Mouse (Mus musculus) CH12.LX (cell line): ENCODE measurements around the gene Clptm1. TPM values are rescaled to one million over a fixed set of nuclear protein-coding genes. Genes with fewer than 3 reads are reported as not detected.

ENCODE experiments used
- DNase-seq: peaks from one replicate; pipeline ENCODE4 v3.0.0-alpha.2; 2013; ENCODE audit errors: extremely low read depth
- H3K27ac ChIP-seq: 2 replicates; pipeline ENCODE4 v1.5.1; 2012; ENCODE audit warnings: low read depth, mild to moderate bottlenecking, control low read depth, moderate library complexity; ENCODE audit not compliant: insufficient read depth
- H3K27me3 ChIP-seq: replicated peaks from 2 replicates; pipeline ENCODE3; 2012; ENCODE audit warnings: inconsistent platforms
- H3K36me3 ChIP-seq, 2 experiments: replicated peaks in 1 of 2; 2 replicates each; pipeline versions ENCODE3 to v1.6.1; 2012; ENCODE audit warnings: inconsistent platforms in 1 of 2, low read length in 1 of 2, mild to moderate bottlenecking in 1 of 2, mixed read lengths in 1 of 2, moderate library complexity in 1 of 2; ENCODE audit not compliant: control insufficient read depth in 1 of 2, insufficient read depth in 1 of 2
- H3K4me1 ChIP-seq, 2 experiments: 2 replicates each; pipeline ENCODE4 v1.6.1; 2012; ENCODE audit warnings: inconsistent platforms in 1 of 2, moderate library complexity in 1 of 2; ENCODE audit not compliant: insufficient read depth in 2 of 2, control insufficient read depth in 1 of 2
- H3K4me2 ChIP-seq: 2 replicates; pipeline ENCODE4 v1.6.1; 2012; ENCODE audit warnings: low read depth, mild to moderate bottlenecking, control low read depth; ENCODE audit not compliant: poor library complexity, insufficient read depth, severe bottlenecking
- H3K4me3 ChIP-seq, 3 experiments: fragments of 150-350 bp in 1 of 3; sonication (generic) in 1 of 3; replicated peaks in 1 of 3; 2 replicates each; pipeline versions ENCODE3 to v1.5.1; 2011 to 2012; ENCODE audit warnings: low read depth in 2 of 3, low read length in 2 of 3, mild to moderate bottlenecking in 2 of 3, moderate library complexity in 2 of 3, control low read depth in 1 of 3, improper control_type of control experiment in 1 of 3, inconsistent platforms in 1 of 3, mixed read lengths in 1 of 3; ENCODE audit not compliant: poor library complexity in 1 of 3
- H3K79me2 ChIP-seq: replicated peaks from 2 replicates; pipeline ENCODE4 v1.6.1; 2012; ENCODE audit warnings: mild to moderate bottlenecking, moderate library complexity; ENCODE audit not compliant: control insufficient read depth, poor library complexity, insufficient read depth, severe bottlenecking; ENCODE audit errors: extremely low read depth
- H3K9ac ChIP-seq: 2 replicates; pipeline ENCODE4 v1.6.1; 2012; ENCODE audit warnings: low read depth, mild to moderate bottlenecking, control low read depth, moderate library complexity; ENCODE audit not compliant: insufficient read depth
- H3K9me3 ChIP-seq: replicated peaks from 2 replicates; pipeline ENCODE3; 2012; ENCODE audit warnings: low read length, inconsistent platforms, mixed read lengths
- CHD2 ChIP-seq: IDR thresholded peaks from 2 replicates; pipeline ENCODE4 v1.6.1; 2011; ENCODE audit warnings: low read length, improper control_type of control experiment
- ELF1 ChIP-seq: IDR thresholded peaks from 2 replicates; pipeline ENCODE4 v1.6.1; 2014; ENCODE audit warnings: low read depth, mild to moderate bottlenecking, inconsistent platforms, low read length, improper control_type of control experiment
- ETS1 ChIP-seq: conservative IDR thresholded peaks from 2 replicates; pipeline ENCODE4 v1.6.1; 2012; ENCODE audit warnings: low read depth, mild to moderate bottlenecking, inconsistent platforms, low read length, improper control_type of control experiment, moderate library complexity
- GABPA ChIP-seq: IDR thresholded peaks from 2 replicates; pipeline ENCODE4 v1.6.1; 2012; ENCODE audit warnings: low read depth, low read length, improper control_type of control experiment, inconsistent platforms; ENCODE audit not compliant: insufficient replicate concordance
- JUND ChIP-seq: conservative IDR thresholded peaks from 2 replicates; pipeline ENCODE4 v1.6.1; 2011; ENCODE audit warnings: low read depth, low read length, improper control_type of control experiment
- KAT2A ChIP-seq: IDR thresholded peaks from 2 replicates; pipeline ENCODE4 v1.6.1; 2012; ENCODE audit warnings: low read length, improper control_type of control experiment, inconsistent platforms; ENCODE audit not compliant: insufficient replicate concordance
- MAFK ChIP-seq: IDR thresholded peaks from 2 replicates; pipeline ENCODE4 v1.6.1; 2011; ENCODE audit warnings: low read length, improper control_type of control experiment; ENCODE audit not compliant: insufficient replicate concordance
- NRF1 ChIP-seq: IDR thresholded peaks from 2 replicates; pipeline ENCODE4 v1.6.1; 2014; ENCODE audit warnings: low read depth, mild to moderate bottlenecking, inconsistent platforms, low read length, improper control_type of control experiment, moderate library complexity
- PAX5 ChIP-seq: IDR thresholded peaks from 2 replicates; pipeline ENCODE4 v1.6.1; 2012; ENCODE audit warnings: low read length, inconsistent platforms, mixed read lengths
- RAD21 ChIP-seq: IDR thresholded peaks from 2 replicates; pipeline ENCODE4 v1.6.1; 2011; ENCODE audit warnings: low read depth, mild to moderate bottlenecking, low read length, improper control_type of control experiment, moderate library complexity
- SIN3A ChIP-seq: IDR thresholded peaks from 2 replicates; pipeline ENCODE4 v1.6.1; 2012; ENCODE audit warnings: low read length, improper control_type of control experiment, inconsistent platforms
- TCF12 ChIP-seq: IDR thresholded peaks from 2 replicates; pipeline ENCODE4 v1.6.1; 2014; ENCODE audit warnings: low read depth, mild to moderate bottlenecking, inconsistent platforms, low read length, improper control_type of control experiment
- UBTF ChIP-seq: IDR thresholded peaks from 2 replicates; pipeline ENCODE4 v1.6.1; 2012; ENCODE audit warnings: low read depth, mild to moderate bottlenecking, inconsistent platforms, low read length, improper control_type of control experiment, moderate library complexity
- USF2 ChIP-seq: conservative IDR thresholded peaks from 2 replicates; pipeline ENCODE4 v1.6.1; 2011; ENCODE audit warnings: low read depth, low read length, improper control_type of control experiment
- ZKSCAN1 ChIP-seq: IDR thresholded peaks from 2 replicates; pipeline ENCODE4 v1.6.1; 2012; ENCODE audit warnings: low read depth, inconsistent platforms, low read length, improper control_type of control experiment, borderline replicate concordance
- ZMIZ1 ChIP-seq: IDR thresholded peaks from 2 replicates; pipeline ENCODE4 v1.6.1; 2012; ENCODE audit warnings: low read depth, mild to moderate bottlenecking, inconsistent platforms, low read length, improper control_type of control experiment
- ZNF384 ChIP-seq: IDR thresholded peaks from 2 replicates; pipeline ENCODE4 v1.6.1; 2012; ENCODE audit warnings: low read depth, low read length, improper control_type of control experiment, inconsistent platforms
- dilution Hi-C: fragments of 300-500 bp; cut with MboI; formaldehyde crosslinking; loops from 2 replicates; pipeline ENCODE4 v1.14.3; 2020; ENCODE audit warnings: low sequenced_read_pairs; ENCODE audit not compliant: extremely low pct_unique_long_range_greater_than_20kb, extremely low pct_ligation_motif_present
- in situ Hi-C: fragments of 300-500 bp; cut with MboI; formaldehyde crosslinking; loops from 3 replicates; pipeline ENCODE4 v1.14.3; 2019; ENCODE audit warnings: low sequenced_read_pairs, low pct_ligation_motif_present, low pct_unique_long_range_greater_than_20kb, mixed read lengths
- polyA plus RNA-seq: library from polyadenylated mRNA; unstranded; fragments of >175 nt; gene quantifications from 2 replicates; pipeline ENCODE4 v1.2.1, GENCODE M21; 2012; ENCODE audit warnings: low read depth; ENCODE audit not compliant: insufficient read length
- total RNA-seq, 2 experiments: library from RNA; depleted of rRNA; stranded (reverse); fragments of 300-350 nt in 1 of 2; fragments of >200 nt in 1 of 2; gene quantifications; 2 replicates each; pipeline ENCODE4 v1.2.3; 2012 to 2014

Clptm1 gene
- total and polyA plus RNA-seq, 3 experiments, result 33.8 to 70.9 (median 43.6) TPM

DNA sequence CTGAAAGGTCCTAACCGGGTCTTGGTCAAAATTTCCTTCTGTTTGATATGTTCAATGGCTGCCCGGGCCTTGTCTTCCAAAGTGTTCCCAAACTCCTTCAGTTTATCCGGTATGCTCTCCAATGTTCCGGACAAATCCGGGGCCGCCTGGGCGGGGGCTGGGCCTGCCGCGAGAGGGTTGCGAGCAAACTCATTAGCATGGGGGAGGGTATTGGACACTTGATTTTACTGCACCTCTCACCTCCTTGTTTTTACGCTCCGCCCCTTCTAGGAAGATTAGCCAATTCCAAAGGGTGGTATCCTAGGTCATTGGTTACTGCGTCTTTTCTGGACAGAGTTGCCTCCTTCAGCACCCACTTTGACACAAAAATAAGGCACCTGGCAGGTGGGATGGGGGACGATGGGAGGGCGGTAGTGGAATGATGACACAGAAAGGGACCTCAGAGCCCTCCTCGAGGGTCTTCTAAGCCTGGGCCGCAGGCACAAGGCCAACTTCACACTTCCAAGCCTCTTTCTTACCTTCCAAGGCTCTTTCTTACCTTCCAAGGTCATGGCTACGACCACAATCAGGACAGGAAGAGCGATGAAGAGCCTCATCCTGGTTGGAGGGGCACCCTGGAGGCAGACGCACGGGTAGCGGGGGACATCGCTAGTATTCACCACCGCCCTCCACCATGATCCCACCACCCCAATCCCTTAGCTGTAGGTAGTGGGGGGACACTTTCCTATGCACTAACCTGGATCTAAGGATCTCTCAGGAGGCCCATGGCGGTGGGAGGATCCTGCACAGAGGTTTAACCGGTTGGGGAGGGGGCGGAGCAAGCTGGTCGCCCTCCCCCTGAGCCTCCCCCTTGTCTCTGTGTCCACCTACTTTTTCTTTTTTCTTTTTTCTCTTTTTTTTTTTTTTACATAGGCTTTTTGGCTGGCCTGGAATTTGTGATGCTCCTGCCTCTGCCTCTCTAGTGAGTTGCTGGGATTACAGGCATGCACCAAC, 27.3 kb upstream of the Clptm1 start, which contains the start of gene Apoc1:
Gene Apoc1 (minus strand): TSS at position 788 of the 993 bp plus-strand sequence.
- no peak for DNase-seq
- no peak within 1 kb of the TSS for H3K4me3 ChIP-seq
- TF ChIP-seq PAX5, result no peak
- TF ChIP-seq CHD2, result no peak
- no peak for TF ChIP-seq NRF1
- no peak for TF ChIP-seq ZNF384
- TF ChIP-seq JUND, result no peak
- H3K4me2 ChIP-seq, result no peak within 1 kb of the TSS
- no peaks in the 10 kb centered on the region for H3K27me3 ChIP-seq
- H3K36me3 ChIP-seq, result peaks cover 10 to 14% of the 10 kb centered on the region in 2 experiments
- in situ Hi-C loops, result no loop called here
- H3K9ac ChIP-seq, result no peak within 1 kb of the TSS
- H3K79me2 ChIP-seq, result no peaks in the 10 kb centered on the region
- dilution Hi-C loops, result no loop called here
- H3K27ac ChIP-seq, result no peak within 1 kb of the TSS
- H3K4me1 ChIP-seq, result 0 out of 4 replicates have a peak, but pooled peaks cover 0 to under 1% of the 10 kb centered on the region in 2 experiments
- peaks cover 5% of the 10 kb centered on the region for H3K9me3 ChIP-seq

DNA sequence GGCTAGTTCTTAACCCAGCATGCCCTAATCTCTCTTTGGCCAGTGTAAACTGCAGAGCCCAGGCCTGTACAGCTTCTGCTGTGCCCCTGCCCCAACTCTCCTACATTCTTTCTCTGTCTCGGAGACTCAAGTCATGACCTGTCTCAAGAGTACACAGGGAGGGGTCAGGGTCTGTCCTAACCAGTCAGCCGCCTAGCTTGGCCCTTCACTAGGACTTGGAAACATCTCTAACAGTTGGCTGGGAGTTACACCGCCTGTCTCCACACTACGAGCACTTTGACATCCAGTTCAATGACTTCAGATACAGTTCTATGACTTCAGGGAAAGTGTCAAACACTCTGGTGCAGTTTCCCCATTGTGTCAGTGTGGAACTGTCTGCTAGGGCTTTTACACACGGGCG, 26.6 kb upstream of the Clptm1 start:
- Histone ChIP-seq H3K79me2 (no peaks in the 10 kb centered on the region), H3K4me2 (no peak overlapping the region), H3K27me3 (no peaks in the 10 kb centered on the region), H3K9me3 (peaks cover under 1% of the 10 kb centered on the region), H3K9ac (no peak overlapping the region), H3K27ac (no peak overlapping the region), H3K36me3 (peaks cover 3 to 7% of the 10 kb centered on the region in 2 experiments), H3K4me3 (no peak overlapping the region), H3K4me1 (peaks cover 0 to 8% of the 10 kb centered on the region in 2 experiments; a peak in 1 of 4 replicates)
- in situ Hi-C loops, result no loop called here
- DNase-seq, result no peak
- TF ChIP-seq ELF1, result no peak
- no peak for TF ChIP-seq UBTF
- TF ChIP-seq TCF12, result no peak
- TF ChIP-seq GABPA, result no peak
- no peak for TF ChIP-seq ZMIZ1
- no peak for TF ChIP-seq ETS1
- TF ChIP-seq KAT2A, result no peak
- TF ChIP-seq ZKSCAN1, result no peak
- no peak for TF ChIP-seq RAD21
- TF ChIP-seq SIN3A, result no peak
- TF ChIP-seq MAFK, result no peak
- no peak for TF ChIP-seq USF2
- dilution Hi-C loops, result no loop called here
